Mouse (Mus musculus) kidney, postnatal 25 days (tissue): ENCODE data around the gene Ldlr.
A peak's percentile ranks its signal among the peaks of the same experiment; 100 is the strongest.

ENCODE experiments used
- DNase-seq, 2 experiments: peaks; one replicate each; pipeline ENCODE4 v3.0.0; 2021; ENCODE audit warnings: mixed read lengths in 2 of 2

Gene Ldlr

GRCm38 (mm10) chr9:21794925-21795324 lies 71.6 kb downstream of the Ldlr start:
- DNase-seq, result no peak

GRCm38 (mm10) chr9:21795579-21795978 lies 72.3 kb downstream of the Ldlr start:
- no peak for DNase-seq

- peak; percentile 33 to 65 for DNase-seq
Measured at GRCm38 (mm10) chr9:21796259-21796658, 73.0 kb downstream of the Ldlr start.

- no peak for DNase-seq
Measured at GRCm38 (mm10) chr9:21796919-21797318, 73.6 kb downstream of the Ldlr start.

- DNase-seq, result peak; percentile 67 to 84
Measured at GRCm38 (mm10) chr9:21797921-21798344, 74.7 kb downstream of the Ldlr start.

- peak; percentile 93 for DNase-seq
Measured at GRCm38 (mm10) chr9:21798345-21799009, 75.2 kb downstream of the Ldlr start, which contains the start of gene Kank2. TSS of gene Kank2 (minus strand) at chr9:21798744.

- DNase-seq, result no peak
Measured at GRCm38 (mm10) chr9:21799010-21799350, 75.7 kb downstream of the Ldlr start.
